Mouse (Mus musculus) mouse trophoblast stem cell (cell line): ENCODE measurements around the gene Fam110a.

ENCODE experiments used
- in situ Hi-C, 2 experiments: fragments of 300-500 bp; cut with MseI, MboI; formaldehyde crosslinking; loops; 2 replicates in 1 of 2; 3 replicates in 1 of 2; pipeline ENCODE4 v1.15.1; 2025

Fam110a gene

DNA sequence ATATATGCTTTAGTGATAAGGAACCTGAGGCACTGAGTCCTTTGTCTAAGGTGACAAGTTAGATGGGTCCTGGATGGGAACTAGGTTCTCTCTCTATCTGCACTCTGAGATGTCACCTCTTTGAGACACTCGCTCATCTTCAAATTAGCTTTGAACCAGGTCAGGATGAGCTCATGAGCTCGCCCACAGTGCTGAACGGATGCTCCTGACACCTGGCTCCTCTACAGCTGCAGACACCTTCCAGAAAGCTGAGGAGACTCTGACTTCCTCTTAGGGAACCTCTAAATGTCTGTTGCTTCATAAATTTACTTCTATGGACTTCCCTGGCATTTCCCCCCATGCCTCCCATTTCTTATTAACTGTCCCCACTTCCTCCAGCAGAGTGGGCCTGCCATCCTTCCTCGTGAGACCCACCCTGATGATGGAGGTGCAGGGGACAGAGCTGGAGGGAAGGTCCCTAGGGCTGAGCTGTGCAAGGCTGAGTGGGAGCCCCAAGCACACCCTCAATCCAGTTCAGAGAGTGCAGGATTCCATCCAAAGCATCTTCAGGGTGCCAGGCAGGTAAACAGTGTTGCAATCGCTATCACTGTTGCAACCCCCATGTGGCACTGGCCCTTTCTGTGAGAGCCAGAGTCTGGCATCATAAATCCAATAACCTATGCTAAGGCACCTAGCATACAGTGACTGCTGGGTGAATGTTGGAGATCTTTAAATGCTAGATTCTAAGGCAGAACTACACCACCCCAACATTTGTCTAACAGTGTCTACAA is 40.2 kb downstream of the Fam110a start:
- in situ Hi-C loops = loop anchor here in 1 of 2 experiments (10.0 kb wide), 1 partner anchor 55 kb away; the partner anchor contains the start of gene Slc52a3

DNA sequence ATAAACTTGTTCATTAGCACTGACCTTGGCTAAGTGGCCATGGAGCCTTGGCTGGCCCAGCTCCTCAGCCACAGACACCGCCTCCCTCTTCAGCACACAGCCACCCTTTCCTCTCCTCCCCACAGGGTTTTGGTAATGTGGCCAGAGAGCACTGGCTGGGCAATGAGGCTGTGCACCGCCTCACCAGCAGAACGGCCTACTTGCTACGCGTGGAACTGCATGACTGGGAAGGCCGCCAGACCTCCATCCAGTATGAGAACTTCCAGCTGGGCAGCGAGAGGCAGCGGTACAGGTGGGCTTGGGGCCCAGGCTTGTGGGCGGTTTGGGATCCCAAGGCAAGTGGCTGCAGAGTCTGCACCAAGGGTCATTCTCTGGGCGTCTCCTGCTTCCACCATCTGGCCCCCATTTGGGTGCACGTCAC is 41.2 kb downstream of the Fam110a start:
- in situ Hi-C loops = no loop called here

DNA sequence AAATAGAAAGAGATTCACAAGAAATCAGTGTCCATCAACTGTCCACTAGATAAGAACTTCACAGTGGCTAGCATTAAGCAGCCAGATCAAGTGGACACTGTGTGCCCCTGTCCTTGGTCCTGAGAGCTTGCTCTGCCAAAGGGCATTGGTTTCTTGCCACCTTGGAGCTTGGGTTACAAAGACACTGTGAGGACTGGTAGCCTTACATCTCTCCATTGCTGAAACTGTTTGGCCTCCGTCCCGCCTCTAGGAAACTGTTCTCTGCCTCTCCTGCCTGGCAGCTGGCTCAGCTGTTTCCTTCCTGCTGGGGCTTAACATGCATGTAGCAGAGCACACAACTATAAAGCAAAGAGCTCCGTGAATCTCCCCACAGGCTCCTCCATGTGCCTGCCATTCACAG is 42.1 kb downstream of the Fam110a start:
- in situ Hi-C loops = no loop called here

DNA sequence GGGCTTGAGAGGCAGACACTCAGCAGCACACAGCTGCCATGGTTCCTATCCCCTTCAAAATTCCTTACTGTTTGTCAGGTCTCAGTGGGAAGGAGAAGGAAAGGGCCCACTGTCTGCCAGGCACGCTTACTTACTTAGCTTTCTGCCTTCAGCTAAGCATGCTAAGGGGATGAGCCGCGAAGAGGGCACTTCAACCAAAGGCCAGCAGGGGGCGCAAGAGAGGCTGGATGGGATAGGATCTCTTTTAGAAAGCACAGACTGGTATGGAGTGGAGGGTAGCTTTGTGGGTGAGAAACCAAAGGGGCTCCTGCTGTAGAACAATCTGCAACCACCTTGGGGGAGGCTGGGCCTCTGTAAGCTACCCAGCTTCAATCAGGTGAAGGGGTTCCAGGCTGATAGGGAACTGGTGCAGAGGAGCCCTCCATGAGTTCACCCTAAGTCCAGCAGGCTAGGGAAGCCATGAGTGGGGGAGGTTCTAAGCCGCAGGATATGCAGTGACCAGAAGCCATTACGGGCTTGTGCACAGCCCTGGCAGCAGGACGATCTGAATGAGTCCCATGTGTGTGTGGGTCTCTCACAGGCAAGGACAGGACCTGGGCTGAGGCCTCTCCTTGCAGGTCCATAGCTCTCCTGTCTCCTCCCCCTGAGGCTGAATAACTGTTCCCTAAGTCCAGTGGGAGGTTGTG is 49.5 kb downstream of the Fam110a start:
- in situ Hi-C loops = no loop called here

DNA sequence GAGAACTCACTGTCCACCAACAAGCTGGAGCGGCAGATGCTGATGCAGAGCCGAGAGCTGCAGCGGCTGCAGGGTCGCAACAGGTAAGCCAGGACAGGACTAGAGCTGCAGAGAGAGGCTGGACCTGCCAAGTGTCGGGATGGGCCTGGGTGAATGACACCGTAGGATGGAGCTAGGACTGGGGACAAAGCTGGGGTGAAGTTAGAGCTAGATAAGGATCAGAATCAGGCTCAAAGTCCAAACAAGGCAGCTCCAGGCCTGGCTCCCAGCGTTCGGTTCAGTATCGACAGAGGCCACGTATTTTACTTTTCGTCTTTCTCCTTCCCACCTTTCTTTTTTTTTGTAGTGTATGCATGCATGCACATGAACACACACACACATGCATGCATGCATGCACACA is 52.9 kb downstream of the Fam110a start:
- in situ Hi-C loops = no loop called here

DNA sequence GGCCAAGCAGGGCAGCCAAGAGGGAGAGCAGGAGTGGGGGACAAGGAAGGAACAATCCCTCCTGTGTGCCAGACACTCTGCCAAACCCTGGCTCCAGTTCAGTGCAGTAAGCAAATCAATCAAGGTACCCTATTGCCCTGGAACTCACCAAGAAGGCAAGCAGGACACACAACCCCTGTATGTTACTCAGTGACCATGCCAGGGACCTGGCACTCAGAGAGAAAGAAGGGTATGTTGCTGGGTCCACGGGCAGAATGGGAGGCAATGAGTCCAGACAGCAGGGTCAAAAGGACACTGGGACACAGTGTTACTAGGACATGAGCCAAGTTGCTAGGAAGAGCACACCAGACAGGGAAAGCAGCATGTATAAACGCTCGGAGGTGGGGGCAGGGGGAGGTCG is 54.3 kb downstream of the Fam110a start:
- in situ Hi-C loops = no loop called here

DNA sequence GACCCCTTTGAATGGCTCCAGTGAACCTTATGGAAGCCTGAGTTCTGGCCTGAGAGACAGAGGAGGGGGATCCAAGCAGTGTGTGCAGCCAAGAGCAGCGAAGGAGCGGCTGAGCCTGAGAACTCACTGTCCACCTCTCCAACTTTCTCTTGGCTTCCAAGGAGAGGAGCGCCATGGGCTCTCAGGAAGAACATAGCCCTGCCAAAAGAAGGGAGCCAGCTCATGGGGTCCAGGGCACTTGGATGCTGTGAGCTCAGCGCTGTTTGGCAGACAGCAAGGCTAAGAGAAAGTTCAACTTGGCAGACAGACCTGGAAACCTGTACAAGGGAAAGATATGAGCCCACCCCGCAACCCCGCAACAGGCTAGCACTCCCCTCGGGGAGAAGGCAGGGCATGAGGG is 55.7 kb downstream of the Fam110a start:
- in situ Hi-C loops = no loop called here

DNA sequence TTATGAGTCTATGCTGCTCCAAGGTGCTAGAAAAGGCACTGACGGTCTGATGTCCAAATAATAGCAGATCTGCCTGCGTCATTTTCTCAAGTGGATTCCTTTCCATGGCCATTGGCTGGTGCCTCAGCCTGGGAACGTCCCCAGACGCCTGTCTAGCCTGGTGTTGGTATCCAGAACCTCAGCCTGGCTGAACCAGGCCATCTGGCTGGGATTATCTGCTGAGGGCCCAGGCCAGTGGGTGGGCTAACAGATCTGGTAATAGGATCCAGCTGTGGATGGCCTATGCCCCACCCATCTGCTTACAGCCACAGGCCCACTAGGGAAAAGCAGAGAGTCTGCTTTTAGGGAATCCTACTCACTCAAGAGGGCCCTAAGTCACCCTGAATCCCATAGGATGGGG is 58.4 kb downstream of the Fam110a start:
- in situ Hi-C loops = no loop called here

DNA sequence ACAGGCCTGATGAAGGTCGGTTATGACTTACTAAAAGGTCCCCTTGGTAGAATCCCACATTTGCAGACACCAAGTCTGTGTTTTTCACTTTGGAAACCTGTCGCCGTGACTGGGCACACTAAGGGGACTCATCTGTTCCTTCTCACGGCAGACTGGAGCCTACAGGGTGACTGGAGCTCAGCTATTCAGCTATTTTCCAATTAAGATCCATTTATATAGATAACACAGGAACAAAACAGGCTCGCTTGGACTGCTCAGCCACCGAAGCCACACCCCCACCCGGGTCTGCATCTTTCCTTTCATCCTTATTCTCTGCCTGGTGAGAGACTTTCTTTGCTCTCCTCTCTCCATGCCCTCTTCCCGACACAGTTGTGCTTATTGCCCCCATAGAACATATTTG is 59.0 kb downstream of the Fam110a start:
- in situ Hi-C loops = no loop called here
